Mouse (Mus musculus): ENCODE results near the gene Dagla.

The Dagla gene

DNA sequence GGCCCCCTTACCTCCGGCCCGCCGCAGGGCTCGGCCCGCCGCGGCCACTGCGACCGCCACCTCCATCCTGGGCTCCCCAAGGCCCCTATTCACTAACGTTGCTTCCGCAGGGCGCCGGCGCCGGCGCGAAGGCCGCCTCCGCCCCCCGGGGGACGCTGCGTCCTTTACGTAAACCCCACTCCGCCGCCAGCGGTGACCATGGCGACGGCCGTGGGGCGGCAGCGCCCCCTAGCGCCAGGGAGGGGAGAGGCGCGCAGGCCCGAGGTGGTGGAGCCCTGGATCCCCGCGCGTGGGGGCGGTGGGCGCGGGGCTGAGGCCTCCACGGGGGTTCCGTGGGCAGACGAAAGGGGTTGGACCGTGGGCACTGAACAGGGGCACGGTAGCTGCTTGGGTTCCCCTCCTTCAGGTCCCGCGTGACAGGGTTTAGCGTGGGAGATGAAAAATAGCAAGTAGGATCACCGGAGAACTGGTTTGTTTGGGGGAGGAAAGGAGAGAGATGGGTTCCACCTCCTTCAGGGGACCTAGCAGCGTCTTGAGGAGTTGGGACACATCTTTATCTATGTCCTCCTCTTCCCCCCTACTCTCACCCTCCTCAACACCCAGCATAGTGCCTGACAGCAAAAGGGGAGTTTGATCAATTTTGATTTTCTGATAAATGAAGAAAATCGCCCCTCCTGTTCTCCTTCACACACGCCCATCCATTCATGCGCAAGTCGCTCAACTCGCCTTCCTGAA, at the start of gene Dagla:
Dagla (minus strand) TSS at position 68 of the 735 bp plus-strand sequence.
- DNase-seq (ENCODE audit: low spot score in 2 of 2) = peak; percentile 16 to 50

DNA sequence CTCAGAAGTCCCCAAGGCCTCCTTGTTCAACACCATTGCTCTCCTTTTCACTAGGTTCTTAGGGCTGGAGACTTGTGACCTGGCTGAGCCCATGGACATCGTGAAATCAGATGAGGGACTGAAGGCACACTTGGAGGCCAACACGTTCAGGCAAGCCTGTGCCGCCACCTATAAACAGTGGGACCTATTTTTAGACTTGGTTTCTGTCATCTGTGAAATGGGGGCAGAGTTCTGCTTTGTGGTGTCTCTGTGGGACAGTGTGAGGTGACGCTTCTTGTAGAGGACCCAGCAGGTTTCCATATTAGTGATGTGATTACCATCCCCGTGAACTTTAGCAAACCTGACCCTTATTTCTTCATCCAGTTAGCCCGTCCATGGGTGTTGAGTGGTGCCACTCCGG, 47.5 kb upstream of the Dagla start:
- no peak for DNase-seq (ENCODE audit: low spot score in 2 of 2)

DNA sequence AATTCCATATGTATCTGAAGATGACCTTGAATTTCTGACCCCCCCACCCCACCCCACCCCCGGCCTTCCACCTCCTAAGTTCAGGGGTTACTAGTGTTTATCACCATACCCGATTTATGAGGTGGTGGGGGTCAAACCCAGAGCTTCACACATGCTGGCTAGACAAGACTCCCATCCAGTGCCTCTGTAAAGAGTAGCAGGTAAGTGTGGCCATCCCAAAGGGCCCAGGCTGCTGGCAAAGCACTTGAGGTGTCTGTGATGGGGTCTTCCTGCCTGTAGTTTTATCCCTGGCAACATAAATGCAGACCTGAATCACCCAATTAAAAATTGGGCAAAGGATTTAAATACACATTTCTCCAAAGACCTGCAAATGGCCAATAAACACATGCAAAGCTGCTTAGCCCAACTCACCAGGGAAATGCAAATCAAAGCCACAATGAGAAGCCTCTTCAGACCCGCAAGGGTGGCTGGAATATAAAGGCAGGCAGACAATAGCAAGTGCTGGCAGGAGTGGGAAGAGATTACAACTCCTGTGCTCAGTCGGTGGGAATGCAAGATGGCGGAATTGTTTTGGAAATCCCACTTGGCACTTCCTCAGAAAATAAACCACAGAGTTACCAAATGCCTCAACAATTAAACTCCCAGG, 43.1 kb upstream of the Dagla start:
- DNase-seq (ENCODE audit: low spot score in 2 of 2) = no peak

DNA sequence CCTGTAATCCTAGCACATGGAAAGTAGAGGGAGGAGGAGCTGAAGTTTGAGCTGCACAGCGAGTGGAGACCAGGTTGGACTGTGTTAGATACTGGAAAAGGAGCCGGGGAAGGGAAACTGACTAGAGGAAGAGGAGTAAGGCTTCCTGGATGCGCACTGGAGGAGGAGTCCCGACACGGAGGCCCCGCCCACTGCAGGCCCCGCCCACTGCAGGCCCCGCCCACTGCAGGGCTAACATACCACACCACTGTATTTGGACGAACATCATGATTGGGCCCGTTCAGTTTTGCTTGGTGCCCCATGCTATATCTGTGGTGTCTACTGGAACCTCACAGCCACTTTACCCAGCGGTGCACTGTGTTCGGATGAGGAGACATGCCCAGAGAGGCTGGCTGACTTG, 41.0 kb upstream of the Dagla start:
- no peak for DNase-seq (ENCODE audit: low spot score in 2 of 2)

DNA sequence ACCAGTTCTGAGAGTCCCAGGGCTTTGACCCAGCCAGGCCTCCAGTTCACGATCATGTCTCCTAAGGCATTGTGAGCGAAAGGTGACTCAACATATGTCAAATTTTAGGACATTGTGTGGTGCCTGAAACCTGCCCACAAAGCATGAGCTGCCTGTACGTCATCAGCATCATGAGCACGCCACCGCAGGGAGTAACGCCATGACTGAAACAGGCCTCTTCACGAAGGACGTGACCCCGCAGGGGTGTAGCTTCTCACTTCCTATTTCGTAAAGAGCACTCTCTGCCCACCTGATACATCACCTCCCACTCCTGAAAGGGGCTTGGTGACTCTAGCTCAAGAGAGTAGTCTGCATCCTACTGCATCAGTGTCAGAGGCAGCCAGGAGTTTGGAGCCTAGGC, 39.2 kb upstream of the Dagla start:
- DNase-seq (ENCODE audit: low spot score in 2 of 2) = no peak

DNA sequence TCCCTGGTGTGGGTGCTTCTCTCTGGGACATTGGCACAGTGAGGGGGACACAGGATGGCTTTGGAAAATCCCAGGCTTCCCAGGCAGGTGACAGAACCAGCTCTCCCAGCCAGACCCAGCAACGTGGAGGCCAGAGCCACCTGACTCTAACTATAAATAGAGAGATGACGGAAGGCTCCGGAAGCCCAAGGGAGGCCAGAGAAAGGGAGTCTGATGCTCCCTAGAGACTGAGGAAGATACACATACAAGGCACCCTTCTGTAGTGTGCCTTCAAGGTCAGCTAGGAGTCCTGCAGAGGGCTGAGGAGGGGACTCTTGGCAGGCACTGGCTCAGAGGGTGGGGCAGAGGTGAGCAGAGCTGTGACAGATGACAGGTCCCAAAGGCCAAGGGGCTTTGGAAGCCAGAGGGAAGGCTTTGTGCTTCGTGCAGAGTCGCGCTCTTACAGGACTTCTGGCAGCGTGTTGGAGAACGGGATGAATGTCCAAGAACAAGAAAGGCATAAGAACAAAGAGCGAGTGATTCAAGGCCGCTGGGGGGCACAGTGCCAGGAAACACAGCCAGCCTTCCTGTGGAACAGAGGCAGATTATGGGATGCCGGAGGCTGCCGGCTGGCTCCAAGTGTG, 37.3 kb upstream of the Dagla start:
- DNase-seq (ENCODE audit: low spot score in 2 of 2) = no peak

DNA sequence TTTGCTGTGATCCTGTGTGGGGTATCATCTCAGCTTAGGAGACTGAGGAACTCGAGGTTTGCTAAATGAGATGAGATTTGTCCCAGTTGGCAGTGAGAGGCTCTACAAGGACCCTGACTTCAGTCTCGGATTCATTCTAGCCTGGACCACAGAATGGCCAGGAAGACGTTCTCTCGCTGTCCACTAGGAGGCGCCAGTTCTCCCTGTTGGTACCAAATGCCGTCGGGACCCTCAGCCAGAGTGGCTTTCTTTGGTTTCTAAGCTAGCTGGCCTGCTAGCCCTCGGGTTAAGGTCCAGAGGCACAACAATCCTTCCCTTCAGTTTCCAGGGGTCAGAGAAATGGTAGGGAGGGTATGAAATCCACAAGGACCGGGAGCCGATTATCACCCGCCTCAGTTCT, 36.5 kb upstream of the Dagla start:
- peak in 1 of 2 experiments; percentile 23 for DNase-seq (ENCODE audit: low spot score in 2 of 2)

DNA sequence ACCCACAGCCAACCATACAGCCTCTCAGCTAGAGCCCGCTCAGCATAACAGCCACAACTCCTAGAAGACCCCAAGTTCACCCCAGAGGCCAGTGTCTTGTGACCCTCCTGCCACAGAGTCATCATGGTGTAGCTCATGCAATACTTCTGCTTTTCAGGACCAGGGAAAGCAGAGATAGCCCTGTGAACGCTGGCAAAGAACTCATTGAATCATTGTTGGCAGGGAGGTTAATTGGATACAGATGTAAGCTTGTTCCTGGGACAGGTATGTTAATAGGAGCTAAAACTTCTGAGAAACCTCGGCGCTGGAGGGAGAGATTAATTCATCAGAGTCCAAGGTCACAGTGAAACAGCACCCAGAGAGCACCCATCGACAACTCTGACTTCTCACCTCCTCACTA, 36.0 kb upstream of the Dagla start:
- no peak for DNase-seq (ENCODE audit: low spot score in 2 of 2)

DNA sequence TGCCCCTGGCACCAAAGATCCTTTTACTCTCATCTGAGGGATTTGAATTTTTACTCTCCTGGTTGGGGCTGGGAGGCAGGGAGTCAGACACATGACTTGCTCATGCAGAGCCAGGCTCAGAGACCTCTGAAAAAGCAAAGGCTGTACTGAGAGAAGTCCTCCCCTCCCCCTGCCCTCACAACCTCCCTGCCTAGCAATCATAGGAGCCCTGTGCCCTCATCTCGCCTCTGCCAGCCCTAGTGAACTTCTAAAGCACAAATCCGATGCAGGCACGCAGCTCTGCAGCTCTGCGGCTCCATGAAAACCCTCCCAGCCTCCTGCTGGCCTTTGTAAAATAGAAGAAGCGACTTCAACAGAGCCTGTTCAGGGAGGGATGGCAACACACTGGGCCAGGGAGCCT, 34.6 kb upstream of the Dagla start:
- no peak for DNase-seq (ENCODE audit: low spot score in 2 of 2)

DNA sequence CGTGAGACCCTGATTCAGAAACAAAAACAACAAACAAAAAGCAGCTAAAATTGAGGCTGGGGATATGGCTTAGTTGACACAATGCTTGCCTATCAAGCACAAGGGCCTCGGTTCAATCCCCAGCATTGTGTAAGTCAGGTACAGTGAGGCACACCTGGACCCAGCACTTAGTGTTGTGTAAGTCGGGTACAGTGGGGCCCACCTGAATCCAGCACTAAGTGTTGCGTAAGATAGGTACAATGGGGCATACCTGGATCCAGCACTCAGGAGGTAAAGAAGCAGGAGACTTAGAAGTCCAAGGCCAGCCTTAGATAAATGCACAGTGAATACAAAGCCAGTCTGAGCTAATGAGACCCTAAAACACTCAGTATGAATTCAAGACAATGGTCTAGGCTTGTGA, 34.0 kb upstream of the Dagla start:
- no peak for DNase-seq (ENCODE audit: low spot score in 2 of 2)

DNA sequence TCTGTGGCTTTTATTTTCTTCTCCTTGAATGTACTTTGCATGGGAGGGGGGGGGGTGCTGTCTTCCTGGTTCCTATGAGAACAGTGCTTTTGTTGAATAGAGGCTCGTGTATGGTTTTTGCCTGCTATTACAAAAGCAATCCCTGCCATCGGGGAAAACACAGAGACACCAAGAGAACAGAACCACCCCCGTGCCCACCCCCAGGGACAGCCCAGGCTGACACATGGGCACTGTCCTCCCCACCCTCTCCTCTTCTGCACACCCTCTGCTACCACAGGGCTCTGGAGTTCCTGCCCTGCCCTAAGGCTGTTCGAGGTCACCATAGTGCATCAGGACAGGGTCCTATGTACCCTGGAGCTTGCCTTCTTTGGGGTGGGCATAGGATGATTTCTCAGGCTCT, 29.8 kb upstream of the Dagla start:
- DNase-seq (ENCODE audit: low spot score in 2 of 2) = no peak

DNA sequence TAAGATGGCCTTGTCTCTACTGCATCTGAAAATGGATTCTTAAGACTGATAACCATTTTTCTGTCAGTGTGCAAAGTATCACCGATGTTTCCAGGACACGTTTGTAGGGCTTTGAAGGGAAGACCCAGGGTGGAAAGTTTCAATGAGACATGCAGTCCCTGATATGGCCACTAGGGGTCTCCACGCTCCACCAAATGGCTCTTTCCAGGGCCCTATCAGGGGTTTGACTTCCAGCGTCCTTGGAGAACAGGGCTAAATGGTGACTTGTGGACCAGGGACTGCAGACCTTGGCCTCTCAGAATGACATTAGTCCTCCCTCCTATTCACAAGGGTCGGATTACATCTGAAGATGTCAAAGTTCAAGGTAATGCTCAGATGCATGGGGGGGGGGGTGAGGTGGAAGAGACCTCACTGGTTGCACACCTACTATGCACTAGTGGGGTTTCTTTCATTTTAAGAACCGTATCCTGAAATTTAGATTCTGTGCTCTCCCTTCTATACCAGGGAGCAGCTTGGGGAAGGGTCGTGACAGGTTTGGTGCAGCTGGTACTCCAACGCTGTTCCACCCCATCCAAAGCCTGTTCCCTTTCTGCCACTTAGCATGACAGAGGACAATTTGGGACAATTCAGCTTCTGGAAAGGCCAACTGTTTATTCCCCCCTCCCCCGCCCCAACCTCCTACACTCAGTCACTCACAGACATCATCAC, 29.0 kb upstream of the Dagla start:
- DNase-seq (ENCODE audit: low spot score in 2 of 2) = peak in 1 of 2 experiments; percentile 27

DNA sequence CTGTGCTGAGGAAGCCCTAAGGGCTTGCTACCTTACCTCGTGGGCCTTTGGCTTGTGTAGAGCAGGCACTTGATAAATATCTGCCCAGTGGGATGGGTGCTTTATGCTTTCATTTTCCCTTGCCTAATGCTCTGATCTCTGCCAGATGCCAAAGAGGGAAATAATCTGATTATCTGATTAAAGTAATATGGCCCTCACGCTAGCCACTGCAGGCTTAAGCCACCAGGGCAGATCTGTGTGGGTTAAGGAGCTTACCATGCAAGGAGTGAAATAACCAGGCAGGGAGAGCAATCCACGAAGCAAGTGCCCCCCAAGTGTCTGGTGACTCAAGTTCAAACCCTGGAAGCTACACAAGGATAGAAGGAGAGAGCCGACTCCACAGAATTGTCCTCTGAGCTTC, 27.0 kb upstream of the Dagla start:
- no peak for DNase-seq (ENCODE audit: low spot score in 2 of 2)

DNA sequence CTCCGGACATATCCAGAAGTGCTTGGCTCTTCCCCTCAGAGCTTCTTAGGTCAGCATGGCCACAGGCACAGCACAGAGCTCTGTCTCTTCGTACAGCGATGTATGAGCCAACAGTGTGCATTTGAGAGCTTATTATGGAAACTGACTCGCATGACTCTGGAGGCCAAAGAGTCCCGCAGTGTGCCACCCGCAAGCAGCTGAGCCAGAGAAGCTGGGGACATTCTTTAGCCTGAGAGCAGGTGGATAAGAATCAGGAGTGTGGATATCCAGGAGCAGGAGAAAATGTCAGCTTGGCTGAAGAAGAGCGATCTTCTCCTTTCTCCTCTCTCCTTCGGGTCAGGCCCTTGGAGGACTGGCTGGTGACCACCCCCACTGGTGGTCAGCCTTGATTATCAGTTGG, 24.4 kb upstream of the Dagla start:
- no peak for DNase-seq (ENCODE audit: low spot score in 2 of 2)

DNA sequence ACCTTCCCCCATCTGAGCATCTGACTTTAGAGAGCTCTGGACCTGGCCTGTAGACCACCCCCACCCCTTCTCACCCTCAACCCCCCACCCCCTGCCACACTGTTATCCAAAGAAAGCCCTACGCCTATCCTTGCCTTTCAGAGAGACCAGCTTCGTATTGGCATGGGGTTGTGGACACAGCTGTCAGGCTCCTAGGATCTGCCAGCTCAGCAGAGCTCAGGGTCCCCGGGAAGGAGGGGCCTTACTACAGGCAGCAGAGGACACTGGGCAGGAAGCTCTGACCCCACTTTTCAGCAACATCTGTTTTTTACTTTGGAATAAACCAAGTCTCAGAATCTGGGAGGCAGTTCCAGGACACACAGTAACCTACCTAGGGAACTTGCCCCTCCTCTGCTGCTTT, 21.9 kb upstream of the Dagla start:
- DNase-seq (ENCODE audit: low spot score in 2 of 2) = no peak

DNA sequence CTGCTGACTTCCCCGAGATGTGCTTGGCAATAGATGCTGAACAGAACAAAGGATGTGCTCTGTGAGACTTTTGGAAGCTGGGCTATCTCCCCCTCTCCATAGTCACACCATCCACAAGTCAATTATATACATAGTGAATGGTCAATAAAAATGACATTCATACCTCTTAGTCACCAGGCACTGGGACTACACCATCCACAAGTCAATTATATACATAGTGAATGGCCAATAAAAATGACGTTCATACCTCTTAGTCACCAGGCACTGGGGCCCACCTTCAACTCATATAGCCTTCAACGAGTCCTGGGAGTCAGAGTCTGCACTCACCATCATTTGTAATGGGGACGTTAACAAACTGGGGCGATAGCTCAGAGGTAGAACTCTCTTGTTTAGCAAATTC, 19.2 kb upstream of the Dagla start:
- DNase-seq (ENCODE audit: low spot score in 2 of 2) = no peak

DNA sequence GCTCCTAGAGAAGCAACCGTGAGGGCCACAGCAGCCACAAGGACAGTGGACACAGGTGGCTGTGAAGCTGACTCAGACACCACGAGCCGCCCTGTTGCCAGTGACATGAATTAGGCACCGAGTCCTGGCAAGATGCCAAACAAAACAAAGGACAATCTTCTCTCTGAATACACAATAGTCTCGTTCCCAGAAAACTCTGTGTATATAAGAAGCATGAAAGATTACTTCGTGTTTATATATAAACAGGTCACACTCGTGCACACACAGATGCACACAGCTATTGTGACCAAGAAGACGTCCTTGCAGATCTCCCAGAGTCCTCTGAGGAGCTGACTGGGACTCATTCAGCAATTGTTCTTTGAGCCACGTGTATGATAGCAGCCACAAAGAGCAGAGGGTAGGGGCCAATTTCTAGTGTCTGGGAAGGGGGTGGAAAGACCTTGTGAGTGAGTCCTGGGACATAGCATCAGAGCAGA, 18.7 kb upstream of the Dagla start:
- no peak for DNase-seq (ENCODE audit: low spot score in 2 of 2)

DNA sequence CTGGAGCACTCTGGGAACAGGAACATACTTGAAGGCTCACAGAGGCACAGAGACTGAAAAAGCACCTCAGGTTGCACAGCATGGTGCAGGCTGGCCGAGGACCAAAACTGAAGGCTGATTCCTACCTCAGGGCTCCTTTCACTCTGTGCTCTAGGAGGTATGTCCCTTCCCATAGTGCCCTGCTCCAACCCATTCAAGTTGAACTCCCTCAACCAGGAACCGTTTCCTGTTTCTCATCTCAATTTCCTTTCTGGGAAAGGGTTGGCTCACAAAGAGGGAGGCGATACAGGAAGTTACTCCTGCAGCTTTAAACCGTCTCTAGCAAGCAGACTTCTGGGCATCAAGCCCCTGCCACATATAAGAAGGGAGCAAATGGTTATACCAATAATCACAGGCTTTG, 13.1 kb upstream of the Dagla start:
- no peak for DNase-seq (ENCODE audit: low spot score in 2 of 2)

DNA sequence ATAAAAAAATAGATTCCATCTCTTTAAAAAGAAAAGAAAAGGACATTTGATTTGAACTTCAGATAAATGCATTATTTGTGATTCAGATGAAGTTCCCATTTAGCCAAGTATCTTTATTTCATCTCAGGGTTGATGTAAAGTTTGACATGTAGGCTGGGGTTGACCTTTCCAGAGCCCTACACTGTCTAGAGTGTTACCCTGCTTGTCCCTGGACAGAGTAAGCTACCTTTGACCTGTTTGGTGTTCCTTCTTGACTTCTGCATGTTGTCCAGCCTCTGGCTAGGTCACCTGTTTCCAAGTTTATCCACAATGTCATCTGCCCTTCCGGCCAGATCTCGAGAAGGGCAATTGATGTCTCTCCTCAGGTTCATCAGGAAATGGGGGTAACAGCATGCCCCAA, 12.7 kb upstream of the Dagla start:
- DNase-seq (ENCODE audit: low spot score in 2 of 2) = no peak

DNA sequence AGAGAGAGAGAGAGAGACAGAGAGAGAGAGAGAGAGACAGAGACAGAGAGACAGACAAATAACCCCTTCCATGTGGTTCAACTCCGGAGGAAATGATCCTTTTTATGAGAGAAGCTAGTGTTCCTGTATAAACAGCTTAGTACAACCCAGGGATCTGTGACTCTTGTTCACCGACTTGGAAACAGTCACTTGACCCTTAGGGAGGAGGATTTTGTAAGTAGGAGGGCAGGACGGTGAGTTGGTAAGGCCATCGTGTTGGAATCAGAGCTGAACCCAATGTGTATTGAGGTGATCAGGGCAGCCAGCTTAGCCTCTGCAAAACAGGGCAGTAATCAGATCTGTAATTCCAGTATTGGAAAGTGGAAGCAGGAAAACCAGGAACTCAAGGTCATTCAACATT, 12.3 kb upstream of the Dagla start:
- DNase-seq (ENCODE audit: low spot score in 2 of 2) = no peak

DNA sequence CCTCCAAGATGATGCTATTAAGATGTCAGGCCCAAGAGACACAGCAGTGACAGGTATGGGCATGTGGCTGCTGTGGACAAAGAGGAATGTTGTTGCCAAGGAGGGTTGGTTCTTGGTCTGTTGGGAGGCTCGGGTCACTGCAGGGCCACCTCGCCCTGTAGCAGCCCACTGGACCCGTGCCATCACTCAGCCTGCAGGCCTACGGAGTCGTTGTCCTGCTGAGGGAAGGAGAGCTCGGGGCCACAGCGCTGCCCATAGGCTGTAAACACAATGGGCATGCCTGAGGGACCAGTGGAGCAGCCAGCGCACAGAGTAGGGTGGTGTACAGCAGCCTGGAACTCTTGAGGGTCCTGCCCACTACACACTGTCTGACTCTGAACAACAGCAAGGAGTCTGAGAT, 7.4 kb upstream of the Dagla start:
- no peak for DNase-seq (ENCODE audit: low spot score in 2 of 2)

DNA sequence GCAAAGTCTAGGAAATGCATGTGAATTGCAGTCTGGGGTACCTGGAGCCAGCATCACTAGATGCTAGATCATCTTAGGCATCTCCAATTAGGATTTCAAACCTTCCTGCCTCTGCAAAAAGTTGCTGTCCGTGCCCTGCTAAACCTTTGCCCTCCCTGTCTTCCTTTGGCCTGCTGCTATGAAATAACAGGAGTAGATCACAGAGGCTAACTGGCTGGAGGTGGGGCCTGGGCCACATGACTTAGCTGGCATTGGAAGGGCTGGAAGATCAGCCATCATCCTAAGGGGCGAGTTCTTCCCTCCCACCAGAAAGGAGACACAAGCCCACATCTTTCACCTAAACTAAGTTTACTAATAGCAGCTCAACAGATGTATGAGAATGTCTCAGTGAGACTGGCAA, 4.3 kb upstream of the Dagla start:
- no peak for DNase-seq (ENCODE audit: low spot score in 2 of 2)

DNA sequence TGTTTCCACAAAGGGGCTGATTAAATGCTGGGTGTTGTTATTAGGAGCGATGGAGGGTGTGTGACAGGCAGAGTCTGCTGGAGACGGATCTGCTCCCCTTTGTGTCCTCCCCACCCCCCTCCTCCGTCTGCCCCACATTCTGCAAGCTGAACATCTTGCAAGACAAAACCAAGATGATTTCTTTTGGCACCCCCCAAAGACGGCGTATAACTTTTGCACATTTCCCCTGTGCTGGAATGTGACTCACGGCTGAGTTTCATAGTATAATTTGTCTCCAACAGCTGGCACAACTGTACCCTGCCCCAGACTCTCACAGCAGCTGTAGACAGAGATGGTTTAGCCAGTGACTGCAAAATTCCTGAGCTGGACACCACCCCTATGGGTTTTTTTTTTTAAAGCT, 3.3 kb upstream of the Dagla start:
- DNase-seq (ENCODE audit: low spot score in 2 of 2) = no peak
